Mouse (Mus musculus) limb, embryonic 12.5 days (tissue): ENCODE results near the gene Spi1. TPM values are rescaled to one million over a fixed set of nuclear protein-coding genes. Genes with fewer than 3 reads are reported as not detected.

Experiments used
- ATAC-seq: fragments of 200-750 bp; cut with Nextera tagmentation; 2 replicates; pipeline ENCODE4 v1.8.0; 2017; ENCODE audit warnings: low read depth, moderate TSS enrichment; ENCODE audit not compliant: insufficient number of reproducible peaks, insufficient read depth, low FRiP score, low TSS enrichment
- H3K27ac ChIP-seq: fragments of 300-500 bp; sonication (generic); 2 replicates; pipeline ENCODE4 v1.5.1; 2016; ENCODE audit warnings: mild to moderate bottlenecking, moderate library complexity
- H3K27me3 ChIP-seq: fragments of 300-500 bp; sonication (generic); 2 replicates; pipeline ENCODE4 v1.6.1; 2016; ENCODE audit warnings: mild to moderate bottlenecking, moderate library complexity
- H3K36me3 ChIP-seq: fragments of 300-500 bp; sonication (generic); 2 replicates; pipeline ENCODE4 v1.6.1; 2016; ENCODE audit warnings: mild to moderate bottlenecking, moderate library complexity
- H3K4me1 ChIP-seq: fragments of 300-500 bp; sonication (generic); replicated peaks from 2 replicates; pipeline ENCODE4 v1.6.1; 2016
- H3K4me2 ChIP-seq: fragments of 300-500 bp; sonication (generic); 2 replicates; pipeline ENCODE4 v1.6.1; 2016; ENCODE audit warnings: mild to moderate bottlenecking, moderate library complexity
- H3K4me3 ChIP-seq: fragments of 300-500 bp; sonication (generic); replicated peaks from 2 replicates; pipeline ENCODE4 v1.5.1; 2016; ENCODE audit warnings: mild to moderate bottlenecking
- H3K9ac ChIP-seq: fragments of 300-500 bp; sonication (generic); replicated peaks from 2 replicates; pipeline ENCODE4 v1.6.1; 2016; ENCODE audit warnings: mild to moderate bottlenecking, moderate library complexity
- H3K9me3 ChIP-seq: fragments of 300-500 bp; sonication (generic); 2 replicates; pipeline ENCODE4 v1.6.1; 2016; ENCODE audit warnings: mild to moderate bottlenecking, moderate library complexity
- WGBS: fragments of 180-500 bp; shearing (Covaris S2); methylation state at CpG from one replicate; pipeline ENCODE4 v1.1.7; 2016; 5-methylcytosine and 5-hydroxymethylcytosine counted together
- polyA plus RNA-seq: library from polyadenylated mRNA; unstranded; fragments of >200 nt; fragmentation: Nextera tagmentation; extraction: Ambion mirVana; gene quantifications from 2 replicates; pipeline ENCODE4 v1.2.1, GENCODE M21; 2016

The Spi1 gene
- polyA plus RNA-seq, 1 experiment from 2014 or later = 2.8 TPM

DNA sequence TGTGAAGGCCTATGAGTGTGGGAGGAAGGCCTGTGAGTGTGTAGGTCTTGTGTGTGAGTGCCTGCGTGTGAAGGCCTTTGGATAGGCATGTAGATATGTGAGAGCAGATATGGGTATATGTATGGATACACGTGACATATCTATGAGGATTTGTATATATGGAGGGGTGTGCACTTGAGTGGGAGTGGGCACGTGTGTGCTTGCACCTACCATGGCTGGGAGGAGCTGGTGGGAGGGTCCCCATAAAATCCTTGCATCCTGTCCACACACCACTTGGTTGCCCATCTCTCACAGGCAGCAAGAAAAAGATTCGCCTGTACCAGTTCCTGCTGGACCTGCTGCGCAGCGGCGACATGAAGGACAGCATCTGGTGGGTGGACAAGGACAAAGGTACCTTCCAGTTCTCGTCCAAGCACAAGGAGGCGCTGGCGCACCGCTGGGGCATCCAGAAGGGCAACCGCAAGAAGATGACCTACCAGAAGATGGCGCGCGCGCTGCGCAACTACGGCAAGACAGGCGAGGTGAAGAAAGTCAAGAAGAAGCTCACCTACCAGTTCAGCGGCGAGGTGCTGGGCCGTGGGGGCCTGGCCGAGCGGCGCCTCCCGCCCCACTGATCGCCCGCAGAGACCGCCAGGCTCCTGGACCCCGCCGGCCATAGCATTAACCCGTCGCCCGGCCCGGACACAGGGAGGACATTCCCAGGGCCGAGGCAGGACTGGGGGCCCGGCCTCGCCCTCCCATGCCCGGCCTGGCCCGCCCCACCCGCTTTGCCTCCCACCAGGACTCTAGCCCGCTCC lies 32.8 kb downstream of the Spi1 start:
- peaks cover 12% of the 10 kb centered on the region; the same call in 1 of the 2 replicates for H3K4me1 ChIP-seq
- H3K9ac ChIP-seq = peak overlapping the region; percentile 65
- peak overlapping the region; percentile 49 for H3K4me3 ChIP-seq
- no peaks in the 10 kb centered on the region for H3K9me3 ChIP-seq
- no peak overlapping the region for H3K27ac ChIP-seq
- no peaks in the 10 kb centered on the region for H3K36me3 ChIP-seq
- WGBS = 10% methylated on average over 42 of the region's 42 CpGs
- ATAC-seq = peak; percentile 36; the same call in 1 of the 2 replicates
- H3K4me2 ChIP-seq = peak overlapping the region; percentile 90
- H3K27me3 ChIP-seq = peaks cover 29% of the 10 kb centered on the region

- Histone ChIP-seq H3K4me1 (peaks cover 12% of the 10 kb centered on the region; the same call in 1 of the 2 replicates), H3K4me3 (peak overlapping the region; percentile 49), H3K27me3 (peaks cover 33% of the 10 kb centered on the region), H3K9ac (peak overlapping the region; percentile 65), H3K36me3 (no peaks in the 10 kb centered on the region), H3K4me2 (peak overlapping the region; percentile 90), H3K27ac (no peak overlapping the region), H3K9me3 (no peaks in the 10 kb centered on the region)
- ATAC-seq = no peak
- 38% methylated on average over 12 of the region's 12 CpGs for WGBS
Measured at GRCm38 (mm10) chr2:91115578-91115970, 33.4 kb downstream of the Spi1 start.

- Histone ChIP-seq H3K4me1 (peaks cover 12% of the 10 kb centered on the region; the same call in 1 of the 2 replicates), H3K4me3 (no peak overlapping the region), H3K27ac (no peak overlapping the region), H3K4me2 (no peak overlapping the region), H3K9me3 (no peaks in the 10 kb centered on the region), H3K27me3 (peaks cover 40% of the 10 kb centered on the region), H3K9ac (no peak overlapping the region), H3K36me3 (no peaks in the 10 kb centered on the region)
- ATAC-seq = no peak
- 82% methylated on average over 5 of the region's 5 CpGs for WGBS
Measured at GRCm38 (mm10) chr2:91116842-91117241, 34.7 kb downstream of the Spi1 start.

DNA sequence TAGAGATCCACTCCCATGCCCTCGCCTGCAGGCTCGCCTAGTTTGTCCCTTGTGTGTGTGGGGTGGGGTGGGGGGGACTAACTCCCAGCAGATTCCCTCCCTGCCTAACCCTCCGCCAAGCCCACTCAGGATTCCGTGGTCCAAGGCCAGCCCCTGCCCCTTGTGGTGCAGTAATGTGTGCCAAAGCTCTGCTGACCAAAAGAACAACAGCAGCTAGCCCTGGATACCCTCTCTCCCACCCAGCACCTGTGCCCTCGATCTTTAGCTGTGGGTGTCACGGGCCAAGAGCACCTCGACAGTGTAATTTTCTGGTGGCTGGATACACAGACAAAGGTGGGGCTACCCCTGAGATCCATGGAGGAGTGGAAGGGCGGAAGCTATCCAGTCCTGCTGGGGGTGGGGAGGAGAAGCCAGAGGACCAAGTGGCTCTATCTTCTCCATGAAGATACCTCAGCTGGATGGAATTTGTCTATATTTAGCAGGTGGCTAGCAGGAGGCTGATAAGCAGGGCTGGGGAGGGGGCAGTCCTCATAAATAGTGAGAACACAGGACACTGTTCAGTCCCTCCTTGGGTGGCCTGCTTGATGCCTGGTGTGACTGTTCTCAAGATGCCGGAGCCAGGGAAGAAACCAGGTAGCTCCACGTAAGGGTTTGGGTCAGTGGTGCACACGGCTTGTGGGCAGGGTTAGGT lies 35.5 kb downstream of the Spi1 start, which contains the start of gene Mybpc3:
TSS of gene Mybpc3 (plus strand) at position 560 of the 691 bp plus-strand sequence.
- 74% methylated on average over 11 of the region's 11 CpGs for WGBS
- no peak for ATAC-seq
- H3K4me3 ChIP-seq = no peak within 1 kb of the TSS
- H3K27ac ChIP-seq = no peak within 1 kb of the TSS
- no peak within 1 kb of the TSS for H3K4me2 ChIP-seq
- H3K4me1 ChIP-seq = peaks cover 12% of the 10 kb centered on the region; the same call in 1 of the 2 replicates
- H3K27me3 ChIP-seq = peaks cover 44% of the 10 kb centered on the region
- no peaks in the 10 kb centered on the region for H3K9me3 ChIP-seq
- no peak within 1 kb of the TSS for H3K9ac ChIP-seq
- H3K36me3 ChIP-seq = no peaks in the 10 kb centered on the region

DNA sequence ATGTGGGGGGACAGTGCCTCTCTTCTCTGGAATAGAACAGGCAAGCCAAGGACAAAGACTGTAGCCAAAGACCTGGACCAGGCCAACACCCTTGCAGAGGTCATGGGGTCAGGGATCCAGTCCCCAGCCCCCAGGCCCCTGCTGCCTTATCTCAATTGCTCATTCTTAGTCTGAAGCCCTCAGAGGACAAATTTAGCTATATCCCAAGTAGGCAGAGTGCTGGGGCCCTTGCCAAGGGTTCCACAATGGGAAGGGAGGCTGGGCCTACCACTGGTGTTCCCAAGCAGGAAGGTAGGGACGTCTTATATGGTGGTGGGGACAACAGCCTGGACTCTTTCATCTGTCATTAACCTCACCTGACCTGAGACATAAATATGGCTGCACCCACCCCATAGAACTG lies 36.5 kb downstream of the Spi1 start:
- Histone ChIP-seq H3K9ac (no peak overlapping the region), H3K27ac (no peak overlapping the region), H3K36me3 (no peaks in the 10 kb centered on the region), H3K27me3 (peaks cover 44% of the 10 kb centered on the region), H3K4me3 (no peak overlapping the region), H3K4me1 (peaks cover 12% of the 10 kb centered on the region; the same call in 1 of the 2 replicates), H3K9me3 (no peaks in the 10 kb centered on the region), H3K4me2 (no peak overlapping the region)
- WGBS = 67% methylated on average over 1 of the region's 1 CpGs
- no peak for ATAC-seq

DNA sequence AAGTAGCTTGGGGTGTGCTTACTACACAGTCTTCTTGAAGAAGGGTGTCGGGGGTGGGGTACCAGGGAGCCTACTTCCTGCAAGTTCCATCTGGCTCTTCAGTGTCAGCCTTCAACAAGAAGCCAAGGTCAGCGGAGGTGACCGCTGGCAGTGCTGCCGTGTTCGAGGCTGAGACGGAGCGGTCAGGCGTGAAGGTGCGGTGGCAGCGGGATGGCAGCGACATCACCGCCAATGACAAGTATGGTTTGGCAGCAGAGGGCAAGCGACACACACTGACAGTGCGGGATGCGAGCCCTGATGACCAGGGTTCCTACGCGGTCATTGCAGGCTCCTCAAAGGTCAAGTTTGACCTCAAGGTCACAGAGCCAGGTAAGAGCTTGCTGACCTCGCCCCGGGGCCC lies 36.9 kb downstream of the Spi1 start:
- H3K4me1 ChIP-seq = peaks cover 12% of the 10 kb centered on the region; the same call in 1 of the 2 replicates
- no peak overlapping the region for H3K4me2 ChIP-seq
- 94% methylated on average over 19 of the region's 19 CpGs for WGBS
- no peak overlapping the region for H3K4me3 ChIP-seq
- H3K36me3 ChIP-seq = no peaks in the 10 kb centered on the region
- no peak for ATAC-seq
- peaks cover 44% of the 10 kb centered on the region for H3K27me3 ChIP-seq
- no peak overlapping the region for H3K9ac ChIP-seq
- no peak overlapping the region for H3K27ac ChIP-seq
- H3K9me3 ChIP-seq = no peaks in the 10 kb centered on the region

DNA sequence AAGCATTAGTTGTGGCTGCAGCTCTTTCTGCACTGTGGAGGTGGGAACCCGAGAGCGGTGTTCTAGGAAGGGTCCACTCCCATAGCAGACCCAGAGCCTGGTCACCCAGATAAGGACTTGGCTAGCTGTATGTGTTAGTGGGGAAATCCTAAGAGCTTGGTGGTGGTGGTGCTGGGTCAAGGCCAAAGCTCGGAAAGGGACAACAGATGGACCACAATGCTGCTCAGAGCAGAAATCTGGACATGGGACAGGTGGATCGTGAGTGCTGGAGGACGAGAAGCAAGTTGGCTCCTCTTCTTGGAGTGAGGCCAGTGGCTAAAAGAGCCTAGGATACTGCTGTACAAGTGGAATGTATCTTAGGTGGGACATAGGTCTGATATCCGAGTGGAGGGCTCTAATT lies 37.4 kb downstream of the Spi1 start:
- WGBS = 86% methylated on average over 6 of the region's 6 CpGs
- H3K4me1 ChIP-seq = peaks cover 12% of the 10 kb centered on the region; the same call in 1 of the 2 replicates
- no peak overlapping the region for H3K27ac ChIP-seq
- H3K4me2 ChIP-seq = no peak overlapping the region
- H3K36me3 ChIP-seq = no peaks in the 10 kb centered on the region
- ATAC-seq = no peak
- no peaks in the 10 kb centered on the region for H3K9me3 ChIP-seq
- H3K27me3 ChIP-seq = peaks cover 48% of the 10 kb centered on the region
- H3K4me3 ChIP-seq = no peak overlapping the region
- H3K9ac ChIP-seq = no peak overlapping the region

GRCm38 (mm10) chr2:91120261-91120671 lies 38.1 kb downstream of the Spi1 start:
- H3K27me3 ChIP-seq = peaks cover 50% of the 10 kb centered on the region
- 73% methylated on average over 6 of the region's 6 CpGs for whole genome bisulfite sequencing
- H3K27ac ChIP-seq = no peak overlapping the region
- ATAC-seq = no peak
- H3K9me3 ChIP-seq = no peaks in the 10 kb centered on the region
- no peaks in the 10 kb centered on the region for H3K36me3 ChIP-seq
- no peak overlapping the region for H3K4me3 ChIP-seq
- H3K4me1 ChIP-seq = peaks cover 8% of the 10 kb centered on the region; the same call in 1 of the 2 replicates
- no peak overlapping the region for H3K9ac ChIP-seq
- no peak overlapping the region for H3K4me2 ChIP-seq

DNA sequence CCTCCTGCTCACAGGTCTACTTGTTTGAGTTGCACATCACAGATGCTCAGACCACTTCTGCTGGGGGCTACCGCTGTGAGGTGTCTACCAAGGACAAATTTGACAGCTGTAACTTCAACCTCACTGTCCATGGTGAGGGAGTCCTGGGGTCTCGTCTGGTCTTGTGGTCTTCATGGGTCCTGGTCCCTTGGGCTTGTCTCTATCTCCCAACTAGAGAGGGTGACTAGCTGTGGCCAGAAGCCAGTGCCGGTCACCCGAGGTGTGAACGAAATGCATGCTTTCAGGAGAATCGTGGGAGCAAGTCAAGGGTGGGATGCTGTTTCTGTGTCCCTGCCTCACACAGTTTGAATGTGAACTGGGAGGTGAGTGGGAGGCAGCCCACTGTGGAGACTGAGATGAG lies 38.8 kb downstream of the Spi1 start:
- Histone ChIP-seq H3K9ac (no peak overlapping the region), H3K4me3 (no peak overlapping the region), H3K4me2 (no peak overlapping the region), H3K4me1 (0 out of 2 replicates have a peak, but pooled peaks cover under 1% of the 10 kb centered on the region), H3K27ac (no peak overlapping the region), H3K9me3 (no peaks in the 10 kb centered on the region), H3K27me3 (peaks cover 42% of the 10 kb centered on the region), H3K36me3 (no peaks in the 10 kb centered on the region)
- 73% methylated on average over 6 of the region's 6 CpGs for WGBS
- no peak for ATAC-seq

DNA sequence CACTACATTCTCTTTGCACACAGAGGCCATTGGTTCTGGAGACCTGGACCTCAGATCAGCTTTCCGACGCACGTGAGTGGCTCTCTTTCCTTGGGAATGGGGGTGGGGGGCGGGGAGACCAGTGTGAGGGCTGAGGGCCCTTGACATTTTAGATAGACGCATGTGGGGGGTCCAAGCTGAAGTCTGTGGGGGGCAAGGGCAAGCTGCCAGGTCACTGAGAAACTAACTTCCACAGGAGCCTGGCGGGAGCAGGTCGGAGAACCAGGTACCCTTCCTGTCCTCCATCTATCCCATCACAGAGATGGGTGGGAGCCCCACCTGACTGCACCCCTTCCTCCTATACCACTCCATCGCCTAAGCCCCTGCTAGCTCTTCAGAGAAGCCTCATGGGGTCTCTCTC lies 39.3 kb downstream of the Spi1 start:
- H3K27ac ChIP-seq = no peak overlapping the region
- WGBS = 55% methylated on average over 8 of the region's 8 CpGs
- H3K4me3 ChIP-seq = no peak overlapping the region
- H3K4me2 ChIP-seq = no peak overlapping the region
- ATAC-seq = no peak
- no peaks in the 10 kb centered on the region for H3K4me1 ChIP-seq
- H3K36me3 ChIP-seq = no peaks in the 10 kb centered on the region
- no peaks in the 10 kb centered on the region for H3K9me3 ChIP-seq
- peaks cover 39% of the 10 kb centered on the region for H3K27me3 ChIP-seq
- no peak overlapping the region for H3K9ac ChIP-seq

DNA sequence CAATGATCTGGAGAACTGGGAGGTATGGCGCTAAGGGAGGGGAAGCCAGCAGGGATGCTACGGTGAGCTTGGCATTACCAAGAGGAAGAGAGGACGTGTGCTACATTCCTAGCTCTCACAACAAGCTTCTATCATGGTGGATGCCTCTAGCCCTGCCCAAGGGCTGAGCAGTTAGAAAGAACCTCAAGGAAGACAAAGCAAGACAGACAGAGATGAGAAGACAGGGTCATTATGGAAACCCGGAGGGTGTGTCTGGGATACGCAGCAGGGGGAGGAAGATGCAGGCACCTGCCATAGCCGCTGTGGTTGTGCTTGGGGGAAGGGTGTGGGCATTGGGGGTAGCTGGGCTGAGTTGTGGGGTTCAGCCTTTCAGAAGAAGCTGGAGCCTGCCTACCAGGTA lies 41.3 kb downstream of the Spi1 start:
- H3K4me1 ChIP-seq = no peaks in the 10 kb centered on the region
- H3K4me3 ChIP-seq = no peak overlapping the region
- H3K9me3 ChIP-seq = no peaks in the 10 kb centered on the region
- ATAC-seq = no peak
- peaks cover 27% of the 10 kb centered on the region for H3K27me3 ChIP-seq
- no peak overlapping the region for H3K27ac ChIP-seq
- no peak overlapping the region for H3K9ac ChIP-seq
- H3K4me2 ChIP-seq = no peak overlapping the region
- H3K36me3 ChIP-seq = no peaks in the 10 kb centered on the region
- 78% methylated on average over 6 of the region's 6 CpGs for WGBS
